Mouse (Mus musculus) heart, embryonic 15.5 days (tissue): ENCODE measurements at regions not wholly inside any gene's neighbourhood (a gene's known extent, or its start where the extent isn't known, plus 50 kb on each side); places are given as distances from the start of the nearest gene placed in this dataset.

Source experiments
- ATAC-seq: fragments of 200-750 bp; cut with Nextera tagmentation; replicated peaks from 2 replicates; pipeline ENCODE4 v1.8.0; 2017; ENCODE audit warnings: low read depth, moderate TSS enrichment; ENCODE audit not compliant: insufficient number of reproducible peaks, insufficient read depth, low FRiP score
- H3K27ac ChIP-seq: fragments of 300-500 bp; sonication (generic); 2 replicates; pipeline ENCODE4 v1.5.1; 2015; ENCODE audit warnings: mild to moderate bottlenecking, inconsistent platforms
- H3K27me3 ChIP-seq: fragments of 300-500 bp; sonication (generic); 2 replicates; pipeline ENCODE4 v1.6.1; 2015; ENCODE audit warnings: inconsistent platforms
- H3K36me3 ChIP-seq: fragments of 300-500 bp; sonication (generic); 2 replicates; pipeline ENCODE4 v1.6.1; 2015; ENCODE audit warnings: mild to moderate bottlenecking, inconsistent platforms
- H3K4me1 ChIP-seq: fragments of 300-500 bp; sonication (generic); replicated peaks from 2 replicates; pipeline ENCODE4 v1.6.1; 2015; ENCODE audit warnings: inconsistent platforms
- H3K4me2 ChIP-seq: fragments of 300-500 bp; sonication (generic); 2 replicates; pipeline ENCODE4 v1.6.1; 2015; ENCODE audit warnings: inconsistent platforms, mild to moderate bottlenecking, moderate library complexity
- H3K4me3 ChIP-seq: fragments of 300-500 bp; sonication (generic); 2 replicates; pipeline ENCODE4 v1.5.1; 2015; ENCODE audit warnings: mild to moderate bottlenecking, inconsistent platforms
- H3K9ac ChIP-seq: fragments of 300-500 bp; sonication (generic); 2 replicates; pipeline ENCODE4 v1.6.1; 2015; ENCODE audit warnings: mild to moderate bottlenecking, inconsistent platforms
- H3K9me3 ChIP-seq: fragments of 300-500 bp; sonication (generic); replicated peaks from 2 replicates; pipeline ENCODE4 v1.6.1; 2016; ENCODE audit warnings: inconsistent platforms
- WGBS: fragments of 180-500 bp; shearing (Covaris S2); methylation state at CpG from one replicate; pipeline ENCODE4 v1.1.7; 2015; ENCODE audit warnings: mixed read lengths; 5-methylcytosine and 5-hydroxymethylcytosine counted together

DNA sequence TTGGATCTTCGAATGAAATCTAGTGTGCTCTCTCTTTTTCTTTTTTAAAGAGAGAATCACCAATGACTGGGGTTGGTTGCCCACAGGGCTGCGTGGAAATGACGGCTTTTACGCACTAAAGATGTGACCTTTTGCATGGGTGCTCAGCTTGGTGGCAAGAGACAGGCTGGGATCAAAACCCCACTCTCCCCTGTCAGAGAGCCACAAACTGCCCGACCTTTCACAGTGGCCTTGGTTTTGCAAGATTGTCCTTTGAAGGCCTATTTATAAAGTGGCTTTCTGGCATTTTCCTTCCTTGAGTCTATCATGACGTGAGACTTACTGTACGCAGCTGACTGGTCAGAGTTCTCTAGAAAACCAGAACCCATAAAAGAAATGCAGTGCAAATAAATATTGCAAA, 104.4 kb upstream of the Ubr2 start:
- Histone ChIP-seq H3K9me3 (no peaks in the 10 kb centered on the region), H3K27ac (no peak overlapping the region), H3K36me3 (no peaks in the 10 kb centered on the region), H3K27me3 (no peaks in the 10 kb centered on the region), H3K4me3 (no peak overlapping the region), H3K4me2 (no peak overlapping the region), H3K9ac (no peak overlapping the region), H3K4me1 (no peaks in the 10 kb centered on the region)
- no peak for ATAC-seq
- WGBS, result 84% methylated on average over 7 of the region's 7 CpGs

DNA sequence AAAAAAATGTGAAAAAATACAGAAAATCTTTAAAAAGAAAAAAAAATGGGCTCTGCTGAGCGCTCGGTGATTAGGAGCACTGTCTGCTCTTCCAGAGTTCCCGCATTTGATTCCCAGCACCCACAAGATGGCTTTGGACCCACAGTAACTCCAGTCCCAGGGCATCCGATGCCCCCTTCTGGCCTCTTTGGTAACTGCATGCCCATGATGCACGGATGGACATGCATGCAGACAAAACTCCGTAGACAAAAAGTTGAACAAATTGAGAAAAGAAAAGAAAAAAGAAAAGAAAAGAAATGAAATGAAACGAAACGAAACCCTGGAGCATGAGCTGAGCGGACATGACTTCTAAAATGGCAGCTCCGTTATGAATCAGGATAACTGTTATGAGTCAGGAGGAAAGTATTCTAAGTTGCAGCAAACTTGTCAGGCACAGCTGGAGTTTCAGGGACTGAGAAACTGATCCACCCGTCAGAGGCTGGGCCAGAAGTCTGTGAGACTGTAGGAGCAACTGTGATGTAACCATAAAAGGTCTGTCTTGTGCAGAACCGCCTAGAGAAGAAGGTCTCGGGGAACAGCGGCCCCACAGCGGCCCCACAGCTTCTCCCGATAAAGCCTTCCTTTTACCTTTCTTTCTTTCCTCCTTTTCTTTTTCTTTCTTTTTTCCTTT, 102.3 kb upstream of the Ubr2 start:
- no peaks in the 10 kb centered on the region for H3K27me3 ChIP-seq
- H3K9ac ChIP-seq, result no peak overlapping the region
- H3K4me1 ChIP-seq, result no peaks in the 10 kb centered on the region
- no peaks in the 10 kb centered on the region for H3K9me3 ChIP-seq
- no peak for ATAC-seq
- no peak overlapping the region for H3K27ac ChIP-seq
- no peak overlapping the region for H3K4me2 ChIP-seq
- H3K4me3 ChIP-seq, result no peak overlapping the region
- WGBS, result 84% methylated on average over 16 of the region's 16 CpGs
- H3K36me3 ChIP-seq, result no peaks in the 10 kb centered on the region

DNA sequence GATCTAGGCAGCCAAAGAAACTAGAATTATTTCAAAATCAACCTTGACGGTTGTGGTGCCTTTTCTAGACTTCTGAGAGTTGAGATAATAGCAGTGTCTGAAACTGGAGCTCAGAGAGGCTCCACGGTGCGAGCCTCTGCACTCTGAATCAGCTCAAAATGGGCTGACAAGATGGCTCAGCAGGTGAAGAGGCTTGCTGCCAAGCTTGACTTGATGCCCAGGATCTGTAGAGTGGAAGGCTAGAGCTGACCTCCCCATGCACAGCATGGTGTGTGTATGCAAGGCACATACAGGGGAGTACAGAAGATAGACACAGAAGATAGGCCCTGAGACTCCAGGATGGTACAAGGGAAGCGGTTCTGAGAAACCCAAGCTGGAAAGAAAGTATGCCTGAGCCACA, 100.5 kb upstream of the Ubr2 start:
- H3K9ac ChIP-seq, result no peak overlapping the region
- no peak overlapping the region for H3K4me2 ChIP-seq
- WGBS, result 84% methylated on average over 4 of the region's 4 CpGs
- no peaks in the 10 kb centered on the region for H3K36me3 ChIP-seq
- no peaks in the 10 kb centered on the region for H3K9me3 ChIP-seq
- no peaks in the 10 kb centered on the region for H3K4me1 ChIP-seq
- no peak overlapping the region for H3K27ac ChIP-seq
- no peak for ATAC-seq
- H3K27me3 ChIP-seq, result no peaks in the 10 kb centered on the region
- no peak overlapping the region for H3K4me3 ChIP-seq

DNA sequence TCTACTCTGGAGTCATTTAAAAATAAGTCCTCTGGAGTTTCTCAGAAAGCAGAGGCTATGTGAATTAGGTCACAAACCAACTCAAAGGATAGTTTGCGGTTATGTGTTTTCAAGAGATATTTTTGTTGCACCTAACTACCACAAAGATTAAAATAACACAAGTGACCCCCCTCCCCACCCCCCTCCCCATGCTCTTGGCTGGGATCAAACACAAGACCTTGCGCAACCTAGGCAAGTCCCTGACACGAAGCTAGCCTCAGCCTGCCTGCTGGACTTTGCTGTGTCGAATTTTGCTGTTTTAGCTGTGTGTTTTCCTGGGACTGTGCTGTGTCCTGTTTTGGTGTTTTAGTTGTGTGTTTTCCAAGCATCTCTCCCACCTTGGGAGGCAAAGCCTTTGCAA, 94.0 kb upstream of the Ubr2 start:
- ATAC-seq, result no peak
- 74% methylated on average over 4 of the region's 4 CpGs for WGBS
- Histone ChIP-seq H3K27me3 (no peaks in the 10 kb centered on the region), H3K4me3 (no peak overlapping the region), H3K9me3 (no peaks in the 10 kb centered on the region), H3K9ac (no peak overlapping the region), H3K36me3 (no peaks in the 10 kb centered on the region), H3K4me1 (no peaks in the 10 kb centered on the region), H3K4me2 (no peak overlapping the region), H3K27ac (no peak overlapping the region)

DNA sequence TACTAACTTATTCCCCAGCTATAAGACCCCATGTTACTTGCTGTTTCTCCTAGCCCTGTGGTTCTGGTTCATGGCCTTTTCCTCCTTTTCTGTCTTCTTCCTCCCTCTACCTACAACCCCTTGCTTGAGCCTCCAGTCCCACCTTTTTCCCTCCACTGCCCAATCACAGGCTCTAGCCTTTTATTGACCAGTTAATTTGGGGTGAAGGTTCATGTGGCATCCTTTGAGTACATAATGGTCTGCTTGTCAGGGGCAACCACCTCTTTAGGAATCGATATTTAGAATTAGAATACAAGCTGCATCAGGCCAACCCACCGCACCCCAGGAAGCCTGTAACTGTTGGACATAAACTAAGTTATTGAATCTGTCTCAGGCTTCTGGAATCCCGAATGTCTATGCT, 84.8 kb upstream of the Ubr2 start:
- ATAC-seq, result no peak

DNA sequence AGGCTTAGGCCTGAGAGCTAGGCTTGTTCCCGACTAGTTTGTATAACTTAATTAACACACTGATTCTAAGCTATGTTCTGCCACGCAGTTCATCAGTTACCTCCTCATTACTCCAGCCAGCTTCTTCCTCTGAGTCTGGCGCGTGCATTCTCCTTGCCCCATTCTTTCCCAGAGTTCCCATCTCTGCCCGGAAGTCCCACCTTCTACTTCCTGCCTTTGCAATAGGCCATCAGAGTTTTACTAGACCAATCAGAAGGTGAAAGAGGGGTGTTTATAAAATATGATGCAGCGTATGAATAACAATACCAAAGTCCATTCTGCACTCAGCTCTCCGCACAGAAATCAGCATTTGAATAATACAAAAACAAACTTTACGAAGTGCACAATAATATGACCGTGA, 81.7 kb upstream of the Ubr2 start:
- H3K36me3 ChIP-seq, result no peaks in the 10 kb centered on the region
- H3K4me1 ChIP-seq, result no peaks in the 10 kb centered on the region
- H3K4me3 ChIP-seq, result no peak overlapping the region
- 89% methylated on average over 9 of the region's 9 CpGs for WGBS
- no peak overlapping the region for H3K9ac ChIP-seq
- H3K27me3 ChIP-seq, result no peaks in the 10 kb centered on the region
- H3K9me3 ChIP-seq, result no peaks in the 10 kb centered on the region; the same call in 1 of the 2 replicates
- no peak overlapping the region for H3K4me2 ChIP-seq
- no peak overlapping the region for H3K27ac ChIP-seq
- ATAC-seq, result no peak

More for the DNA sequence above, 84.8 kb upstream of the Ubr2 start:
- no peak overlapping the region for H3K4me2 ChIP-seq
- no peak overlapping the region for H3K9ac ChIP-seq
- 83% methylated on average over 3 of the region's 3 CpGs for WGBS
- H3K4me3 ChIP-seq, result no peak overlapping the region
- H3K27ac ChIP-seq, result no peak overlapping the region
- H3K27me3 ChIP-seq, result no peaks in the 10 kb centered on the region
- H3K36me3 ChIP-seq, result no peaks in the 10 kb centered on the region
- no peaks in the 10 kb centered on the region for H3K9me3 ChIP-seq
- H3K4me1 ChIP-seq, result no peaks in the 10 kb centered on the region

DNA sequence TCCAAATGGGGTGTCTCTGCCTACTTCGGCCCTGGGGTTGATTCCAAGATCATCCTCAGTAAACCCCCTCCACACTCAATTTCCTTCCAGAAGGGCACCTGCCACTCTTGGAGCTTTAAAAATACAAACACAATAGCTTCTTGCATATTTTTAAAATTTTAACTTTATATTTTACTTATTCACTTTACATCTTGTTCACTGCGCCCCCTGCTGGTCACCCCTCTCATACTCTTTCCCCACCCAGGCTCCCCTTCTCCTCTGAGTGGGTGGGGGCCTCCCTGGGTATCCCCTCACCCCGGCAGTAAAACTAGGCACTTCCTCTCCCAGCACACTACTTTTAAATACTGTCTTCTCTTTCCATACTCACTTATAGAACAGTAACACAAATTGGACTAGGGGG, 79.4 kb upstream of the Ubr2 start:
- no peak for ATAC-seq
- Histone ChIP-seq H3K27me3 (no peaks in the 10 kb centered on the region), H3K4me2 (no peak overlapping the region), H3K36me3 (no peaks in the 10 kb centered on the region), H3K27ac (no peak overlapping the region), H3K9me3 (no peaks in the 10 kb centered on the region; the same call in 1 of the 2 replicates), H3K4me1 (no peaks in the 10 kb centered on the region), H3K4me3 (no peak overlapping the region), H3K9ac (no peak overlapping the region)
- WGBS, result 80% methylated on average over 3 of the region's 3 CpGs

DNA sequence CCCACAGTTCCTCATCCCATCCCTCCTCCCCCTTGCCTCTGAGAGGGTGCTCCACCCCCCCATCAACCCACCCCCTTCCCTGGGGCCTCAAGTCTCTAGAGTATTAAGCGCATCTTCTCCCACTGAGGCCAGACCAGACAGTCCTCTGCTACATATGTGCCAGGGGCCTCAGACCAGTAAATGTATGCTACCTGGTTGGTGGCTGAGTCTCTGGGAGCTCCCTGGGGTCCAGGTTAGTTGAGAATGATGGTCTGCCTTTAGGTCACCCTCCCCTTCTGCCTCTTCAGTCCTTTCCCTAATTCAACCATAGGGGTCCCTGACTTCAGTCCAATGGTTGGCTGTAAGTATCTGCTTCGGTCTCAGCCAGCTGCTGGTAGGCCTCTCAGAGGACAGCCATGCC, 58.9 kb upstream of the Ubr2 start:
- Histone ChIP-seq H3K36me3 (no peaks in the 10 kb centered on the region), H3K27me3 (no peaks in the 10 kb centered on the region), H3K9me3 (no peaks in the 10 kb centered on the region), H3K27ac (no peak overlapping the region), H3K9ac (no peak overlapping the region), H3K4me2 (no peak overlapping the region), H3K4me1 (no peaks in the 10 kb centered on the region), H3K4me3 (no peak overlapping the region)
- WGBS, result 89% methylated on average over 2 of the region's 2 CpGs
- no peak for ATAC-seq

DNA sequence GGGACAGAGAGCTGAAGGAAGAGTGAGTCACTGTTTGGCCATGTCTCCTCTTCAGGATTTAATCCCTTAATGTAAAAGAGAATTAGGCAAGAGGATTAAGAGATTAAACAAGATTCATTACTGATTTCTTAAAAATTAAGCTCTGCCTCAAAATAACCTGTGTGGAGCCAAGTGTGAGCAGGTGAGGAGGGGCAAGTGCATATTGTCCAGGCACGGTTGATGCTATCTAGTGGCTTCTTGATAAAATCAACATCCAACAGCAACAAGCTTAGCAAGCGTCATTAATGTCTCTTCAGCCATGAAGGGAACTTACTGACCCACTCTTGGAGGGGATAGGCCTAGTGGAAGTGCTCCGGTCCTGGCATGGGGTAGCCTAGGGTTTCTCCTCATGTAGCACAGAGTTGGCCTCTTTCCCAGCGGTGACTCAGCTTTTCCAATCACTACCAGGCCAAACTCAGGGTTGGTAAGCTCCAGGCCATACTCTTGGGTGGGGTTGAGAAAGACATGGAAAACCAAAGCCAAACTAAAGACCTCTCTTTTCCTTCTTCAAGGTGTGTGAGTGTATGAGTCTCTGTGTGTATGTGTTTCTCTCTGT, 55.0 kb upstream of the Ubr2 start:
- Histone ChIP-seq H3K4me3 (no peak overlapping the region), H3K9ac (no peak overlapping the region), H3K27me3 (no peaks in the 10 kb centered on the region), H3K9me3 (no peaks in the 10 kb centered on the region), H3K36me3 (no peaks in the 10 kb centered on the region), H3K4me2 (no peak overlapping the region), H3K4me1 (no peaks in the 10 kb centered on the region), H3K27ac (no peak overlapping the region)
- ATAC-seq, result no peak
- WGBS, result 66% methylated on average over 4 of the region's 4 CpGs

DNA sequence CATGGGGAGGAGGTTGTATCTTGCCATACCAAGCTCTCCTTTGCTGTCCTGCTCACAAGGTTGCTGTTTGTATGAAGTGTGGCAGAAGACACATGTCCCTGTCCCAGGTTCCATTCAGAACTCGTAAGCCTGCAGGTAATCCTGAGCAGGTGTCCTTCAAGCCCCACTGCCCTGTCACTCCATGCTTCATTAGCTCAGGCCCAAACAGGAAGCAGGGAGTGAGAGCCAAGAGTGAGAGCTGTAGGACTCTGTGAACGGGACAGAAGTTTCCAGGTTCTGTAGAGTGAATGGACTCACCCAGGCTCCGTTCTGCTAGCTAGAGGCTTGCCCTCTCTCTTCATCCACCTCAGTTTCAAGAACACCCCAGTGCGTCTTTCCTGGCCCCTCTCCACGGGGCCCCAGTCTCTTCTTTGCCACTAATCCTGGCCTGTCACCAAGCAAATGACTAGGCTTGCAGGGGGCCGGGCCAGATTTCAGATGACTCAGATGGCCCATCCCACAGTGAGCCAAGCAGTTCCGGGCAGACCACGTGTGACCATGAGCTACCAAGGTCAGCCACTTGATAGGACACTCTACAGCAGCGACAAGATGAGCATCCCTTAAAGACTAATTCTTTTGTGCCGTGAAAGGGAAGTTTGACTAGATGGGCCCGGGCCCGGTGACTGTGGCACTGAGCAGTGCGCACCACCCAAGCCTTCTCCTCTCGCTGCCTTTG, 54.4 kb upstream of the Ubr2 start:
- Histone ChIP-seq H3K27me3 (no peaks in the 10 kb centered on the region), H3K36me3 (no peaks in the 10 kb centered on the region), H3K9me3 (no peaks in the 10 kb centered on the region), H3K4me1 (no peaks in the 10 kb centered on the region; the same call in 1 of the 2 replicates), H3K4me3 (no peak overlapping the region), H3K27ac (no peak overlapping the region), H3K9ac (no peak overlapping the region), H3K4me2 (no peak overlapping the region)
- no peak; the same call in 1 of the 2 replicates for ATAC-seq
- 68% methylated on average over 14 of the region's 14 CpGs for WGBS

DNA sequence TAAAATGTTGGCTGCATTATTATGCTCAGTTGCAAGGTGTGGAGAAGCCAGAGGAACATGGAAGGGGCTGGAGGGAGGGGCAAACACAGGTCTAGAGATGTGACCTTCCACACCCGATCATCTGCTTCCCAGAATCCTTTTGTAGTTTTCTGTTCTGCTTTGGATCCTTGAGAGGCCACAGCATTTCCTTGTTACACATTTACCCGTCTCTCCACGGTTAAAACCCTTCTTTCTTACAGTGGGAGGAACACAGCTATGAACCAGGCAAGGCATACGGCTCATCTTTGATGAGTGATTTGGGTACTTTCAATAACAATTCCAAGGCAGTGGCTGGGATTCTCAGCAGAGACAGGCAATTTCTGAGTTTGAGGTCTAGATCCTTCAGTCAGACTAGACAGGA, 53.6 kb upstream of the Ubr2 start:
- Histone ChIP-seq H3K9me3 (no peaks in the 10 kb centered on the region), H3K4me1 (no peaks in the 10 kb centered on the region; the same call in 1 of the 2 replicates), H3K9ac (no peak overlapping the region), H3K4me2 (no peak overlapping the region), H3K27ac (no peak overlapping the region), H3K4me3 (no peak overlapping the region), H3K36me3 (no peaks in the 10 kb centered on the region), H3K27me3 (no peaks in the 10 kb centered on the region)
- no peak for ATAC-seq
- WGBS, result 91% methylated on average over 4 of the region's 4 CpGs
